Mouse (Mus musculus) hindbrain, embryonic 14.5 days (tissue): Measurements from ENCODE around the gene Ndufs8. TPM values are rescaled to one million over a fixed set of nuclear protein-coding genes. Genes with fewer than 3 reads are reported as not detected.

ENCODE experiments used
- ATAC-seq: fragments of 200-750 bp; cut with Nextera tagmentation; 2 replicates; pipeline ENCODE4 v1.8.0; 2017; ENCODE audit warnings: moderate number of reproducible peaks, mild to moderate bottlenecking, moderate TSS enrichment, moderate library complexity; ENCODE audit not compliant: low FRiP score
- DNase-seq: peaks from one replicate; pipeline ENCODE4 v3.0.0-alpha.2; 2015; ENCODE audit warnings: low spot score
- H3K27ac ChIP-seq: fragments of 300-500 bp; sonication (generic); 2 replicates; pipeline ENCODE4 v1.5.1; 2014; ENCODE audit warnings: mild to moderate bottlenecking, moderate library complexity
- H3K27me3 ChIP-seq: fragments of 300-500 bp; sonication (generic); 2 replicates; pipeline ENCODE4 v1.6.1; 2014; ENCODE audit warnings: mild to moderate bottlenecking, low read length, mixed read lengths; ENCODE audit not compliant: control insufficient read depth, insufficient read depth
- H3K36me3 ChIP-seq: fragments of 300-500 bp; sonication (generic); replicated peaks from 2 replicates; pipeline ENCODE4 v1.6.1; 2014; ENCODE audit not compliant: control insufficient read depth, insufficient read depth
- H3K4me1 ChIP-seq: fragments of 300-500 bp; sonication (generic); replicated peaks from 2 replicates; pipeline ENCODE4 v1.6.1; 2014; ENCODE audit warnings: antibody characterized with exemption, low read length, mixed read lengths; ENCODE audit not compliant: control insufficient read depth, insufficient read depth
- H3K4me2 ChIP-seq: fragments of 300-500 bp; sonication (generic); replicated peaks from 2 replicates; pipeline ENCODE4 v1.6.1; 2014; ENCODE audit warnings: mild to moderate bottlenecking, moderate library complexity
- H3K4me3 ChIP-seq: fragments of 300-500 bp; sonication (generic); replicated peaks from 2 replicates; pipeline ENCODE4 v1.5.1; 2014; ENCODE audit warnings: mild to moderate bottlenecking, low read length
- H3K9ac ChIP-seq: fragments of 300-500 bp; sonication (generic); 2 replicates; pipeline ENCODE4 v1.6.1; 2014
- H3K9me3 ChIP-seq: fragments of 300-500 bp; sonication (generic); 2 replicates; pipeline ENCODE4 v1.6.1; 2016; ENCODE audit warnings: low read length; ENCODE audit not compliant: control insufficient read depth
- WGBS: fragments of 180-500 bp; shearing (Covaris S2); extraction: QIAGEN DNeasy Blood & Tissue Kit; methylation state at CpG from one replicate; pipeline ENCODE4 v1.1.7; 2014; 5-methylcytosine and 5-hydroxymethylcytosine counted together
- polyA plus RNA-seq: library from polyadenylated mRNA; unstranded; fragments of >200 nt; fragmentation: Nextera tagmentation; extraction: Ambion mirVana; gene quantifications from 2 replicates; pipeline ENCODE4 v1.2.1, GENCODE M21; 2014

Ndufs8 gene
- polyA plus RNA-seq, 1 experiment from 2014 or later = 332 TPM

DNA sequence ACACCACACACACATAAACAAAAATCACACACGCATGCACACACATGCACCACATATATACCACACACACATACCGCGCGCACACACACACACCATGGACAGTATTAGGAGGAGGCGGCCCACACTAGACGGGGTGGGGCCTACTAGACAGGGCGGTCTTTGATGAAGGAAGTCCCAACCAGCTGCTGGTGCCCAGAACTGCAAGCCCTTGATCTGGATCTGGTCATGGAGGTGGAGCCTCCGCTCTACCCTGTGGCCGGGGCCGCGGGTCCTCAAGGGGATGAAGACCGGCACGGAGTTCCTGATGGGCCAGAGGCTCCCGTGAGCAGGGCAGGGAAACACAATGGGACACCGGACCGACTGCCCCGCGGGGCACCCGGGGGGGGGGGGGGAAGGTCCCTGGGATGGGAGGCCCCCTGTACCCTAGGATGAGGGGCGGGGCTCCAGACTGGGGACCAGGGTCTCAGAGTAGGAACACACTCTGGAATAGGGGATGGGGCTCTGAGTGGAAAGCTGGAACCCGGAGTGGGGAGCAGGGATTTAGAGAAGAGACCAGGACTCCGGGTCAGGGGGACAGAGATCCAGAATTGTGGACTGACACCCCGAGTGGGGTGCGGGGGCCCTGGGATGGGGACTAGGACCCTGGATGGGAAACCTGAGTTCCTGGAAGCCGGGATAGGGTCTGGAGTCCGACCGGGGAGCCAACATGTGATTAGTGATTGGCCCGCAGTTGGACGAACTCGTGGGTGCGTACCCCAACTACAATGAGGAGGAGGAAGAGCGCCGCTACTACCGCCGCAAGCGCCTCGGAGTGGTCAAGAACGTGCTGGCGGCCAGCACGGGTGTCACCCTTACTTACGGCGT is 22.7 kb upstream of the Ndufs8 start, which contains the start of gene Unc93b1:
Gene Unc93b1, plus strand, starts transcription at position 155 of the 864 bp plus-strand sequence.
- Histone ChIP-seq H3K27me3 (peaks cover 17% of the 10 kb centered on the region), H3K9ac (peak within 1 kb of the TSS; percentile 46), H3K4me1 (peaks cover 14% of the 10 kb centered on the region), H3K36me3 (no peaks in the 10 kb centered on the region), H3K4me3 (peak within 1 kb of the TSS; percentile 34), H3K9me3 (no peaks in the 10 kb centered on the region), H3K4me2 (peak within 1 kb of the TSS; percentile 68), H3K27ac (no peak within 1 kb of the TSS)
- no peak for DNase-seq
- peak; percentile 59; the same call in 1 of the 2 replicates for ATAC-seq
- WGBS = 7% methylated on average over 41 of the region's 42 CpGs

DNA sequence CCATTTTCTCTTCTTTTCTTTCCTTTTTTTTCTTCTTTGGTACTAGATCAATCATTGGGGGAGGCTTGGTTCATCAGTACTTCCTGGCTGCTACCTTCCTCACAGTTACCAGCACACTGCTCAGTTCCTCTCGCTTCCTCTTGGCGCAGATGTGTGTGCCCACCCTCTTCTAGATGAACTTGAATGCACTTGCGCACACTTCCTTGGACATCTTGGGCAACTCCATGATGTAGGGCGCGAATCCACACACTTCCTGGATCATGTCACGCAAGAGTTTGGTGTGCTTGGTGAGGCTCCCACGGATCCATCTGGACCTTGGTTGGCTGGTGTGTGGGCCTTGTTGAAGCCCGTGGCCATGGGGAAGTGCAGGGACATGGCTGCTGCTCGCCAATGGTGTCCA is 19.1 kb upstream of the Ndufs8 start:
- Histone ChIP-seq H3K27ac (no peak overlapping the region), H3K9ac (no peak overlapping the region), H3K4me3 (no peak overlapping the region), H3K9me3 (no peaks in the 10 kb centered on the region), H3K4me2 (no peak overlapping the region), H3K4me1 (peaks cover 20% of the 10 kb centered on the region), H3K27me3 (peaks cover 17% of the 10 kb centered on the region), H3K36me3 (no peaks in the 10 kb centered on the region)
- no peak for DNase-seq
- WGBS = 92% methylated on average over 9 of the region's 9 CpGs
- no peak for ATAC-seq

DNA sequence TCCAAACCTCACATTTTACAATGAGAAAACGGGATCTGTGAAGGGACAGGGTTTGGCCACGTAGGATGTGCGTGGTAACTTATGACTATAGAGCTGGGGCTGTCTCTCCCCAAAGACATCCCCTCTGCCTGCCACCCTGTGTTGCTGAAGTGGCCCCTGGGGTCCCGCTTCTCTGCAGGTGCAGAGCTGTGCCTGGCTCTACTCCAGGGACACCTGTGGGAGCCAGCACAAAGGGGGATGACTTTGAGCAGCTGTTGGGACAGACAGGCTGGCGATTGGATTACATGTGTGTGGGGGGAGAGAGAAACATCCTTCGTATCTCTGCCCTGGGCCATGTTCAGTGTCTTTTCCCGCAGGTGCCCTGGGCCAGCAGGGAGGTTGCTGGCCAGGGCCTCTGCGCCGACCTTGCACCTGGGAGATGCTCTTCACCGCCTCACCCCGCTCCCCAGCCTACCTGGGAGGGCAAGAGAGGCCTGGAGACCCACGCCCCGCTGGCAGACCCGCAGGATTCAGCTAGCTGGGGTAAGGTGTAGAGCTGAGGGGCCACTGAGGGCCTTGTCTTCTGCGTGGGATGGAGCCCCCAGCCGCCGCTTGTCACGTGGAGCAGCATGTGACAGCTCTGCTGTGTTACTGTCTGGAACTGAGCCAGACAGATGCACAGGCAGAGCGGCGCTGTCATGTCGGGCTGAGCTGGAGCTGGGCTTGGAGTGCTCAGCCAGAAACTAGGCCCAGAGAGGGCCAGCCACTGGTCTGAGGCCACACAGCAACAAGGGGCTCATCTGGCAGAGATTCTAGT is 17.9 kb upstream of the Ndufs8 start:
- Histone ChIP-seq H3K4me2 (no peak overlapping the region), H3K27me3 (peaks cover 5% of the 10 kb centered on the region; the same call in 1 of the 2 replicates), H3K9me3 (no peaks in the 10 kb centered on the region), H3K27ac (0 out of 2 replicates have a peak overlapping the region, but pooled peaks have one; percentile 43), H3K4me3 (no peak overlapping the region), H3K4me1 (0 out of 2 replicates have a peak, but pooled peaks cover 12% of the 10 kb centered on the region), H3K9ac (no peak overlapping the region), H3K36me3 (no peaks in the 10 kb centered on the region)
- DNase-seq (no peak), ATAC-seq (no peak)
- WGBS = 70% methylated on average over 21 of the region's 21 CpGs

DNA sequence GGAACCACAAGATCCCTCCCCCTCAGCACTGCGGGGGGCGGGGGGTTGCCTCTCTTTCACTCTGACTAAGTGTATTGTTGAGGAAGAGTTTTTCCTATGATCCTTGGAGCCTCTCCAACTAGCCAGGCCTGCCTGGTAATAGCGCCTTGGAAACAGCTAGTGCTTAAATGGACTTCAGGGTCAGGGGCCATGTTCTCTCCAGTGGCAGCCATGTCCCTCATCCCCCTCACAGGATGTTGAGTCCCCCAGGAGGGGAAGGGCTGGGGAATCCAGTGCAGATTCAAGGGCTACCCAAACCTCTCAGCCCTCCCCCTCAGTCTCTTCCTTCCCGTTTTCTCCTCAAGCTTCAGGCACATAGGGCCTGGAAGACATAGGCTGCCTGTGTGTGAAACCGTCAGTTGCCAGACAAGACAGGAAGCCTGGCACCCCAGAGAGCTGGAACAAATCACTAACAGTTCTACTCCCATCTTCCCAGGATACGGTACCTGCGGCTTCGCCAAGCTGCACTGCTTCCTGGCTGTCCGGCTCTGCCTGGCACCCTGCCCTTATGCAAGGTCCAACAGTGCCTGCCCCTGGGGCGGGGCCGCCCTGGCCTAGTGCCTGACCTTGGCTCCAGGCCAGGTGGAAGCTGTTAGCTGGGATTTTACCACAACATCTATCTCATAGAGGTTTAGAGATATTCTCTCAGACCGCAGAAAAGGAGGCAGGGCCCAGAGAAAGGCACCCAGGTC is 16.8 kb upstream of the Ndufs8 start, which contains the start of gene Aldh3b1:
Gene Aldh3b1, minus strand, starts transcription at position 598 of the 731 bp plus-strand sequence.
- 52% methylated on average over 12 of the region's 12 CpGs for WGBS
- H3K9ac ChIP-seq = no peak within 1 kb of the TSS

DNA sequence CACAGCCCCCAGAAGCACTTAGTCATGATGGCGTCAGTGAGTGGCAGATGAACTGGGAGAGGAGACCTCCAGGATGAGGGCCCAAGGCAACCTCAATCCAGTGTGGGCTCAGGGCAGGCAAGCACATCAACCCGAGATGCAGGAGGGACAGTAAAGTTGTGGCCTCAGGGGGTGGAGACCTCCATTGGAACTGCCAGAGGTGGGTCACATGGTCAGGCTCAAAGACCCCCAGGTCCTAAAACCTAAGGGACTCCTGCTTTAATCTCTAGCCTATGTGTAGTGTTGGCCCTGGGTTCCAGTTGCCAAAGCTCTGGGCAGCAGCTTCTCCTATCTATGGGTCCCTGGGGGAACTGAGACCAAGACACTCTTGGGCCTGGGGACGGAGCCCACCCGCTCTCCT is 16.2 kb upstream of the Ndufs8 start:
- H3K9ac ChIP-seq = no peak overlapping the region
- 71% methylated on average over 4 of the region's 4 CpGs for WGBS
- H3K27me3 ChIP-seq = no peaks in the 10 kb centered on the region
- H3K4me1 ChIP-seq = 0 out of 2 replicates have a peak, but pooled peaks cover 12% of the 10 kb centered on the region
- peak overlapping the region; percentile 53; the same call in 1 of the 2 replicates for H3K27ac ChIP-seq
- DNase-seq (no peak), ATAC-seq (no peak)
- H3K4me2 ChIP-seq = no peak overlapping the region
- H3K9me3 ChIP-seq = no peaks in the 10 kb centered on the region
- no peak overlapping the region for H3K4me3 ChIP-seq
- H3K36me3 ChIP-seq = no peaks in the 10 kb centered on the region

More for the DNA sequence above, 16.8 kb upstream of the Ndufs8 start, which contains the start of gene Aldh3b1:
- 0 out of 2 replicates have a peak, but pooled peaks cover 12% of the 10 kb centered on the region for H3K4me1 ChIP-seq
- peak; percentile 69; the same call in 1 of the 2 replicates for ATAC-seq
- DNase-seq = peak; percentile 62
- no peak within 1 kb of the TSS for H3K4me2 ChIP-seq
- H3K27ac ChIP-seq = peak within 1 kb of the TSS; percentile 53
- H3K27me3 ChIP-seq = no peaks in the 10 kb centered on the region
- H3K4me3 ChIP-seq = no peak within 1 kb of the TSS
- H3K36me3 ChIP-seq = no peaks in the 10 kb centered on the region
- H3K9me3 ChIP-seq = no peaks in the 10 kb centered on the region

DNA sequence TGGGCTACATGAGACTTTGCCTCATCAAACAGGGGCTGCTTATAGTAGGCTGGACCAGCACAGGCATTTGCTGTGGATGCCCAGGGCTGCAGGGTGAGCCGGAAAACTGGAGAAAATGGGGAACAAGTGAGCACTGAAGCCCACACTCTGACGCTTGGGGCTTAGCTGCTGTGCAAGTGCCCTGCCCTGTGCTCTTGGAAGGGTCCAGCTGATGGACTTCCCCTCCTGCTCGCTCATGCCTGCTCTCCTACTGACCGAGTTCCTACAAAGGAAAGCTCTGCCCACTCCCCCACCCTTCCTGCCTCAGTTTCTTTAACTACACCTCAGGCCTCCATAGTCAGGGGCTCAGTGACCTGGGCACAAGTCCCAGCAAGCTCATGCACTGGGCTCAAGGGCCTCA is 15.4 kb upstream of the Ndufs8 start:
- Histone ChIP-seq H3K36me3 (no peaks in the 10 kb centered on the region), H3K4me2 (no peak overlapping the region), H3K4me3 (no peak overlapping the region), H3K4me1 (0 out of 2 replicates have a peak, but pooled peaks cover 12% of the 10 kb centered on the region), H3K27me3 (no peaks in the 10 kb centered on the region), H3K27ac (no peak overlapping the region), H3K9ac (no peak overlapping the region), H3K9me3 (no peaks in the 10 kb centered on the region)
- WGBS = 85% methylated on average over 4 of the region's 4 CpGs
- ATAC-seq = no peak
- DNase-seq = no peak

DNA sequence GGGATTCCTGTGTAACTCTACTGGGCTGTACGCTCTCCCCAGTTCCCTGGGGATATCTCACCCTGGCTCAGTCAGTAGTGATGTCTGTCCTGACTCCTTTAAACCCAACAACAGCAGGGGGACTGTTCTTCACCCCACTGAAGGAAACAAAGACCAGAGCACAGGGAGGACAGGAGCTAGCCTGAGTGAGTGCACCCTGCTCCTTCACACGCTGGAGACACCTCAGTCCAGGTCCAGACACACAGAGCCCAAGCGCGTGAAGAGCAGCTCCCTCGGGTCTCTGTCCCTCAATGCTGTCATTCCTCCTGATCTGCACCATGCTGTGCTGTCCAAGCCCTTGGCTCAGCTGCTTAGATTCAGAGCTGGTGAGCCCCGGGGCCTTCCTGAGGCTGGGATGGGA is 14.1 kb upstream of the Ndufs8 start:
- H3K9ac ChIP-seq = no peak overlapping the region
- no peaks in the 10 kb centered on the region for H3K27me3 ChIP-seq
- DNase-seq (no peak), ATAC-seq (no peak)
- H3K9me3 ChIP-seq = no peaks in the 10 kb centered on the region
- WGBS = 72% methylated on average over 6 of the region's 6 CpGs
- H3K27ac ChIP-seq = no peak overlapping the region
- 0 out of 2 replicates have a peak, but pooled peaks cover 12% of the 10 kb centered on the region for H3K4me1 ChIP-seq
- H3K4me3 ChIP-seq = no peak overlapping the region
- no peaks in the 10 kb centered on the region for H3K36me3 ChIP-seq
- no peak overlapping the region for H3K4me2 ChIP-seq

DNA sequence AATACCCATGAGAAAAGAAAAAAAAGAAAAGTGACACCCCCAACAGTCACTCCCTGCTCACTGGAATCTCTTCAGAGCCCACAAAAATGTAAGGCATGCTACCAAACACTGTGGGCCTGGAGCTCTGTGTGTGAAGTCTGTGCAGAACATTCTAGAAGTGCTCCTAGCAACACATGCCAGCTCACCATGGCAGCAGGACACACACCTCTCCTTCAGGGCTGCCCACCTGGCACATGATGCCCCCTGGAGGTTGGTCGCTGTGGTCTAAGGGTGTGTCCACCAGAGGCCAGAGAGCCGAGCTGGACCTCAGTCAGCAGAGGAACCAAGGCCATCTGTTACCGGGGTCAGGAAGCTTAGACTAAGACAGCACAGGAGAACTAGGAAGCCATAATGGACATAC is 13.7 kb upstream of the Ndufs8 start:
- Histone ChIP-seq H3K27ac (no peak overlapping the region), H3K4me3 (no peak overlapping the region), H3K9ac (no peak overlapping the region), H3K9me3 (no peaks in the 10 kb centered on the region), H3K4me1 (0 out of 2 replicates have a peak, but pooled peaks cover 12% of the 10 kb centered on the region), H3K4me2 (no peak overlapping the region), H3K36me3 (no peaks in the 10 kb centered on the region), H3K27me3 (no peaks in the 10 kb centered on the region)
- no peak for DNase-seq
- ATAC-seq = no peak
- 66% methylated on average over 3 of the region's 3 CpGs for WGBS
